Mouse (Mus musculus) lung, postnatal 10 days (tissue): ENCODE results near the gene Csnk2a2.

Source experiments
- DNase-seq: peaks from one replicate; pipeline ENCODE4 v3.0.0; 2021

The Csnk2a2 gene

GRCm38 (mm10) chr8:95490006-95490405, at the start of gene Csnk2a2:
Gene Csnk2a2 (minus strand): TSS chr8:95490039.
- no peak for DNase-seq

DNA sequence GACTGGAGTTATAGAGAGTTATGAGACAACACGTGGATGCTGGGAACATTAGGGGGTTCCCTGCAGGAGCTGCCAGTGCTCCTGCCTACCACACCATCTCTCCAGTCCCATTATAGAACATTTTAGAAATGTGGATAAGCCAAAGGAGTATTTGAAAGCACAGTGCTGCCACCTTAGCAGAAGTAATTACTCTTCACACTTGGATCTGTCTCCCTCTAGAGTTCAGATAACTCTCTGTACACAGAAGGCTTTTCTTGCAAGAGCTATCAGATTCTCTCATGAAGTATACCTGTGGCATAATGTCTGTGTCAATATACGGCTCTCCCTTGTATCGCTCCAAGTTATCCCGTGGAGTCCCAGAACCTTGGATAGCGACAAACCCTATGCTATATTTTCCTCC, 49.6 kb upstream of the Csnk2a2 start:
- DNase-seq, result no peak

DNA sequence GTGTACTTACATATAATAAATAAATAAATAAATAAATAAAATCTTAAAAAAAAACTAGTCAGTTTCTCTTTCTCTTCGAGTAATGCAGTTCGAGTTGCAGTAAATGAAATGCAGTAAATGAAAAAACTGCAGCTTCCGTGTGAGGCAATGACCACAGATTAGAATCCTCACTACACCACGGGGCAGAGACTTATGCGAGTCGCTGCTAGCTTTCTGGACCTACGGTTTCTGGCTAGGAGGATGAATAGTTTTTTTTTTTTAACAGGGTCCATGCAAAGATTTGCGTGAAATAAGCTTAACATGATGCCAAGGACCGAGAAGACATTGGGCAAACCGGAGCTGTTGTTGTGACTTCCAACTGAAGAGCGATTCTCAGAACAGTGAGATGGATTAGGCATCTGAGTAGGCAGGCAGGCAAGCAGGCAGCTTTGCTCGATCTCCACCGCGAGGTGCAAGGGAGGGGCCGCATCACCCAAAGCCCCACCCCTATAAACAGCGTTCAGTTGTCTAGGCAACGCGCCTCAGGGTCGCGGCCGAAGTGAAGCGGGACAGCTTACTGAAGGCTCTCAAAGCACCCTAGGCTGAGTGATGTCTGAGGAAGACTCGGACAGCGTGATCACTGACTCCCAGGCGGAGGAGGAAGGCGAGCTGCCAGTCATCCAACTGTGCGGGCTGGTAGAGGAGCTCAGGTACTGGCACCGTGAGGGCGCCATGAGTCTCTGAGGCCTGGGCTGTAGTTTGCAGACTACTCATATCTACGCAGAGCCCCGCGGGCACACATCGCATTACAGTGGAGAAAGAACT, 43.9 kb upstream of the Csnk2a2 start, which contains the start of gene Ccdc113:
Gene Ccdc113 (plus strand): TSS at position 502 of the 804 bp plus-strand sequence.
- DNase-seq, result peak; percentile 80

GRCm38 (mm10) chr8:95532206-95532605, 42.4 kb upstream of the Csnk2a2 start:
- no peak for DNase-seq

GRCm38 (mm10) chr8:95528750-95529310, 39.0 kb upstream of the Csnk2a2 start:
- DNase-seq, result peak; percentile 7

DNA sequence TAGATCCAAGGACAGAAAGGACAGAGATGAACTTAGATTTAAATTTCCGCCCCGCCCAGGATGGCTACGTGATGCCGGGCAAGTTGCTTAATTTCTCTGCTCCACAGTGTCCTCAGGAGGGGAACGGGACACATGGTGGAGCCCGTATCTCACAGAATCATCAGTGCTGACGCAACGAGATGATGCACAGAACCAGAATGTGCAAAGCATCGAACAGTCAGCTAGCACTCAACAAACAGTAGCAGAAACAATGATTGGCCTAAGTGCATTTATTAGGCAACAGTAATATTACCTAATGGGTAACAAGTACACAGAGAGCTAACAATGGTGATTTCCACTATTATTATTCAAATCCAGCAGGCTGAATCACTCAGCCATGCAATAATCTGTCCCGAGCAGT, 38.4 kb upstream of the Csnk2a2 start:
- no peak for DNase-seq

DNA sequence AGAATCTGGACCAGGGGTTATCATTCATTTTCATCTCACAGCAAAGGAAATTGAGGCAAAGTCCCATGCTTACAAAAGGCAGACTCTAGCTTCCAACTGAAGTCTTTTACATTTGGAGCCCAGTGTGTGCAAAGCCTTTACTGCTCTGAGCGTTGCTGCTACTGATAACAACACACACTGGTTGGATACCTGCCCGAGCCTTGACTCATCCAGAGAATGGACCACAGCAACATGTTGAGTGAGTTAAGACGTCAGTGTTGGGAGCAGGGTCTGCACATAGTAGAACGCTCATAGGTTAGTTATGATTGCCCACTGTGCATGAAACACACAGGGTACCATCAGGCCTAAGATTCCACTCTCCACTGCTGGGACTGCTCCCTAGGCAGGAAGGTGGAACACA, 34.2 kb upstream of the Csnk2a2 start:
- no peak for DNase-seq

GRCm38 (mm10) chr8:95516928-95517327, 27.1 kb upstream of the Csnk2a2 start:
- no peak for DNase-seq

DNA sequence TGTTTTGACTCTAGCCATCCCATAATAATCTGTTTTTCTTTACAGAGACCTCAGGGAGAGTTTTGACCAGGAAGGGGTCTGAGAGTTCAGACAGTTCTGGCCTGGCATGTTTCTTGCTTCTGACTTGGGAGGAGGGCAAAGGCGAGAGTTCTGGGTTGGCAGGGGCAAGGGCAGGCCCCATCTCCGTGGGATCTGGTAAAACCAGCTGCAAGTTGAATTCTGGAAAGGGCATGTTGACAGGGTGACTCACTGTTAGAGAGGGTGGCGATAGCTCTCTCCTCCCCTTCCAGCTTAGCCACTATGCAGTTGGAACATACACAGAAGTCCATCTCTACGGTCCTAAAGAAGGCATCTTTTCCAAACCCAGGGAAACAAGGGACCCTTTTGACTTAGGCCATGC, 23.4 kb upstream of the Csnk2a2 start:
- no peak for DNase-seq

DNA sequence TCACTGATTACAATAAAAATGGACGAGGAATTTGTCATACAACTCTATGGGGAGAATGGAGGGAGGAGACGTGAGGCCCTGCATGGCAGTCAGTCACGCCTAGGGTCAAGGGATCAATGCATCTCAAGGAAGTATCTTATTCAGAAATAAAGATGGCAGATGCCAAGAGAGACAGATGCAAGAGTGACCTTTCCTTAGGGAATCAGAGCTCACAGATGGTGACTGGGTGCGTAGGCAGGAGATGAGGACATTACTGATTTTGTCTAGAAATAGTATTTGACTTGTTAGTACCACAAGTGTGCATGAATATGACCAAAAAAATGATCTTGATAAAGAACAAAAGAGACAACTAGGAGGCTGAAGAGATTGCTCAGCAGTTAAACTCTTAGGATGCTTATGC, 22.4 kb upstream of the Csnk2a2 start:
- no peak for DNase-seq

DNA sequence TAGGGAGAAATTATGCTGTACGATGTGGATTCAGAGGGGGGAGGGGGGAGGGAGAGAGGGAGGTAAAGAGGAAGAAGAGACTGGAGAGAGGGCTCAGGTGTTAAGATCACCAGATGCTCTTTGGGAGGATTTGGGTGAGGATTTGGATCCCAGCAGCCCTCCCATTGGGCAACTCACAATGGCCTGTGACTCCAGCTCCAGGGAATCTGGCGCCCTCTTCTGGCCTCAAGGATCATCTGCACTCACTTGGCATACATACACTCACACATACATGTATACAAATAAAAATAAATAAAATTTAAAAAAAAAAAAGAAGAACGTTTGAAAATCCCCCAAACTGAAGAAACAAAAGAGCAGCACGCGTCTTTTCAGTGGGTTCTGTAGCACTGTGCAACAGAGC, 16.4 kb upstream of the Csnk2a2 start:
- no peak for DNase-seq

DNA sequence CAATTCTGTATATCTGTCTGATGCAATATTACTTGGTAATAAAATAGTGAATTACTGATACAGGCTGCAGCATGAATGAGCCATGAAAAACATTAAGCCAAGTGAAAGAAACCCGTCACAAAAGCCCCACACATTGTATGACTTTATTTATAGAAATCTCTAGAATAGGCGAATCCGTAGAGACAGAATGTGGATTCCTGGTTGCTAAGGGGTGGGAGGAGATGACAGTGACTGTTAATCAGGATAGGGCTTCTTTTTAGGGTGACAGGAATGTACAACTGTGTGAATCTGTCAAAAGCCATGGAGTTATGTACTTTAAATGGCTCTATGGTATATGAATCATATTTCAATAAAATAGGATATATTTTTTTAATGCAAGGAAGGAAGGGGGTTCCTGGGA, 15.8 kb upstream of the Csnk2a2 start:
- DNase-seq, result no peak

DNA sequence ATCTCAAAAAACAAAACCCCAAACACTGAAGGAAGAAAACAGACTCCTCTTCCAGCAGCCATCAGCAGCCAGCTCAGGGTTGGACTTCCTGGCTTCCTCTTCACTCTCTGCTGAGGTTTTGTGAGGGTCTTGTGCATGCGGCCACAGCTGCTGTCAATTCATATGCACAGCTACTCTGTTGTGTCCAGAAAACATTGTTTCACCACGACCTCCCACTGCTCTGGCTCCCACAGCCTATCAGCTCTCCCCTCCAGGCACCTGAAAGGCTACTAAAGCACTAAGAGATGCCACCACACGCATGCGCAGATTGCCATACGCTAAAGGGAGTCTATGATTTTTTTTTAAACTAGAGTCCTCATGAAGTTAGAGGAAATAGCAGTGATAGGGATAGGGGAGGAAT, 15.0 kb upstream of the Csnk2a2 start:
- no peak for DNase-seq

- DNase-seq, result no peak
These were observed 12.6 kb upstream of the Csnk2a2 start for GRCm38 (mm10) chr8:95502431-95502830.

DNA sequence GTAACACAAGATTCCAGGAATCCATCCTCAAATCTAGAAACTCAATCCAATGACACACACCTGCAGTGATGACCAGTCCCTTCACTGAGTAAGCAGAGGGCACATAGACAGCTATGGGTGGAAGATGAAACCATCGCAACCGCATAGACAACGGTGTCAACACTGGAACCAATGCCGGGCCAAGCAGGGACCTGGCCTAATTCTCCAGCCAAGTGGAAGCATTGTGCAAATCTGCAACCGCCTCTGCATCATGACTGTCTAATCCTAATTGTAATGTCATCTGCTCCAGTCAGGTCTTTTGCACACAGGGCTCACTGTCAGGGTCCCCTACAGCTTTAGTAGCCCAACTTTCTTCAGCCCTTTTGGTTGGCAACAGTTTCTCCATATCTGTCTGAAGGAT, 10.6 kb upstream of the Csnk2a2 start:
- DNase-seq, result no peak

- DNase-seq, result no peak
These were observed 9.6 kb upstream of the Csnk2a2 start for GRCm38 (mm10) chr8:95499266-95500064.

GRCm38 (mm10) chr8:95497821-95498220, 8.0 kb upstream of the Csnk2a2 start:
- no peak for DNase-seq

DNA sequence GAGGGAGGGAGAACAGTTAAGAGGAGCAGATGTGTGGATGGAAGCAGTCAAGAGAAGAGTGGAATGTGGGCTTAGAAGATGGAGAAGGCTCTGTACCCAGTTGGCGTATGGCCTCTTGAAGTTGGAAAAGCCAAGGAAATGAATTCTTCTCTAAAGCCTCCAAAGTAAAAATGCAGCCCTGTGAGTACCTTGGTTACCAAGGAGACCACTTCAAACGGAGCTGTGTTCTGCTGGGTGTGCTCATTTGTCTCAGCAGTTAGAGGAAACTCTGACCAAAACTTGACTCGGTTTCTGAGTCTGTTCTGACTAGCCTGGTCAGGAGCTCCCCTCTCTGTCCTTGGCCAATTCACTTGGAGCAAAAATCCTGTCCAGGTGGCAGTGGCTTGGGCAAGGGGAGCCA, 6.6 kb upstream of the Csnk2a2 start:
- DNase-seq, result no peak

DNA sequence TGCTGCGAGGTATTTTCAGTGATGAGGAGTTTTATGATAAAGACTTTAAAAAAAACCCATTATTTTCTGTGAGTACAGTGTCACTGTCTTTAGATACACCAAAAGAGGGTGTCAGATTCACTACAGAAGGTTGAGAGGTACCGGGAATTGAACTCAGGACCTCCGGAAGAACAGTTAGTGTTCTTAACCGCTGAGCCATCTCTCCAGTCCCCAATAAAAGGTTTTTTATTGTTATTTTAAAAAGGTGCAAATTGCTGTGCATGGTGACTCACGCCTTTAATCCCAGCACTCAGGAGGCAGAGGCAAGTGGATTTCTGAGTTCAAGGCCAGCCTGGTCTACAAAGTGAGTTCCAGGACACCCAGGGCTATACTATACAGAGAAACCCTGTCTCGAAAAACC, 5.6 kb upstream of the Csnk2a2 start:
- no peak for DNase-seq

DNA sequence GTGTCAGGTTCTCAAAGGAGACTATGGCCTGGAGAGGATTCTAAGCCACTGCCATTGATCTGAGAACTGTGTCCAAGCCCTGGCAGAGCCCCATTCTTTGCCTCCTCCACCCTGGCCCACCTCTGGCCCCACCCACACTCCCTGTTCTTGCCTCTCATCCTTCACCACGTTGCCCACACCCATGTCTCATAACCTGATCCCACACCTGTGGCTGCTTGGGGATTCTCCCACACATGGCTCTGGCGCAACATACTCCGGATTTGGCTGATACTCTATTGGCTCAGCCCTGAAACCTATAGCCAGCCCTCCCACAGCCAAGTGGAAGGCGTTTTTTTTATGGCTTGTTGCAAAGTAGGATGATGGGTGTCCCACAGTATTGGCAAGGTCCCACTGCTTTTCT, 2.2 kb upstream of the Csnk2a2 start:
- no peak for DNase-seq

- peak; percentile 91 for DNase-seq
These were observed 1.0 kb downstream of the Csnk2a2 start for GRCm38 (mm10) chr8:95488698-95489332.

DNA sequence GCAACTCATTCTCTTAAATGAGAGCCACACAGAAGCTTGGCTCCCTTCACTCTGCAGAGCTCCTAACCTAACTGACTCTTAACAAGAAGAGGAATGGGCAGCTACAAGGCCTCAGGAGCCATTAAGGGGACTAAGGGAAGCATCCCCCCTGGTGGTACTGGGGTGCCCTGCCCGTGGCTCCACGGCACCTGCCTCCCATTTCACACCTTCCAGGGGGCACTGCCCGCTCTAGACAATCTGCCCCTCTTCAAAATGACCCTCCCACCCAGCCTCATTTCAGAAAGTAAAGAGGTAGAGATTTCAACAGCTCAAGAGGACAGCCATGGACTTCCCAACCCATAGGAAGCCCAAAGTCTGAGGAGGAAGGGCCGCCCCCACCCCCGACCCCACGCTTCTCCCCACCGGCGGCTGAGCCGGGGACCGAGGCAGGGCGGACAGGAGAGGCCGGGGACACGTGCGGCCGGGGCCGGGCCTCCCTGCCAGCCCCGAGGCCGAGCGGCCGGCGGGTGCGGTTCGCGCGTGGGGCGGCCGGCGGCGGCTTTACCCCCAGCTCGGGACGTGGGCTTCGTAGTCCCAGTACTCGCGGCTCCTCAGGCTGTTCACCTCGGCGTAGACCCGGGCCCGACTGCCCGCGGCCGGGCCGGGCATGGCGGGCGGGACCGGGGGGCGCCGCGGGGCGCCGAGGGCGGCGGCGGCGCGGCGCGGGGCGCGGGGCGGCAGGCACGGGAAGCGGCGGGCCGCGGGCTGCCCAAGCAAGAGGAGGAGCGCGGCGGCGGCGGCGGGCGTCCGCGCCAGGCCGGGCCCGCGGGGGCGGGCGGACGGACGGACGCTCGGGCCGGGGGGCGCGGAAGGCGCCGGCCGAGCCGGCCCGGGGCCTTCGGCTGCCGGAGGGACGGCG, 1.8 kb downstream of the Csnk2a2 start:
- peak; percentile 4 for DNase-seq
